Mouse (Mus musculus) lung, adult 2 months (tissue): ENCODE measurements around the gene Hoxd13. TPM values are rescaled to one million over a fixed set of nuclear protein-coding genes. Genes with fewer than 3 reads are reported as not detected.

Experiments used
- DNase-seq: peaks from one replicate; pipeline ENCODE4 v3.0.0; 2022
- H3K4me1 ChIP-seq: fragments of 200-500 bp; 2 replicates; pipeline ENCODE4 v1.6.1; 2011; ENCODE audit warnings: low read length; ENCODE audit not compliant: control insufficient read depth, insufficient read depth
- H3K4me3 ChIP-seq: fragments of 200-500 bp; replicated peaks from 2 replicates; pipeline ENCODE3; 2011; ENCODE audit warnings: low read depth, mild to moderate bottlenecking, control low read depth, low read length; ENCODE audit errors: extremely low read depth
- CTCF ChIP-seq: fragments of 200-500 bp; IDR thresholded peaks from 2 replicates; pipeline ENCODE4 v1.5.1; 2011; ENCODE audit warnings: mild to moderate bottlenecking, low read length, control low read depth; ENCODE audit not compliant: insufficient read depth
- POLR2A ChIP-seq: fragments of 200-500 bp; IDR thresholded peaks from 2 replicates; pipeline ENCODE4 v1.6.1; 2011; ENCODE audit warnings: low read depth, mild to moderate bottlenecking, control low read depth, low read length, borderline replicate concordance; ENCODE audit errors: extremely low read depth
- WGBS: fragments of 180-500 bp; shearing (Covaris S2); methylation state at CpG from one replicate; pipeline ENCODE4 v1.1.7; 2018; 5-methylcytosine and 5-hydroxymethylcytosine counted together
- polyA plus RNA-seq: library from polyadenylated mRNA; depleted of rRNA; stranded (reverse); fragments of >200 nt; gene quantifications from 2 replicates; pipeline ENCODE4 v1.2.3, GENCODE M21; 2012; rRNA removed

Gene Hoxd13
- polyA plus RNA-seq, 1 experiment: 0.04 TPM

- no peaks in the 10 kb centered on the region for H3K4me1 ChIP-seq
- H3K4me3 ChIP-seq: no peak within 1 kb of the TSS
- no peak for TF ChIP-seq POLR2A
- TF ChIP-seq CTCF: no peak
- 3% methylated on average over 65 of the region's 65 CpGs for WGBS
- DNase-seq: no peak
Measured at GRCm38 (mm10) chr2:74711721-74712621, 43.9 kb downstream of the Hoxd13 start, which contains the start of the genes Hoxd3 and Hoxd4. Gene Hoxd3 (plus strand): TSS chr2:74711927. Gene Hoxd4 (plus strand): TSS chr2:74711929.

- no peak overlapping the region for H3K4me3 ChIP-seq
- WGBS: 11% methylated on average over 19 of the region's 19 CpGs
Measured at GRCm38 (mm10) chr2:74713239-74714150, 45.4 kb downstream of the Hoxd13 start.

GRCm38 (mm10) chr2:74714156-74714789, 46.2 kb downstream of the Hoxd13 start:
- WGBS: 16% methylated on average over 18 of the region's 18 CpGs

More at GRCm38 (mm10) chr2:74713239-74714150, 45.4 kb downstream of the Hoxd13 start:
- DNase-seq: no peak
- no peaks in the 10 kb centered on the region for H3K4me1 ChIP-seq
- TF ChIP-seq POLR2A: no peak

GRCm38 (mm10) chr2:74714881-74715280, 46.8 kb downstream of the Hoxd13 start:
- TF ChIP-seq POLR2A: no peak
- no peak for TF ChIP-seq CTCF
- 4% methylated on average over 14 of the region's 14 CpGs for WGBS
- no peak for DNase-seq
- no peak overlapping the region for H3K4me3 ChIP-seq
- no peaks in the 10 kb centered on the region for H3K4me1 ChIP-seq

More at GRCm38 (mm10) chr2:74714156-74714789, 46.2 kb downstream of the Hoxd13 start:
- TF ChIP-seq CTCF (no peak), POLR2A (no peak)
- Histone ChIP-seq H3K4me1 (no peaks in the 10 kb centered on the region), H3K4me3 (no peak overlapping the region)
- no peak for DNase-seq

GRCm38 (mm10) chr2:74715504-74716241, 47.6 kb downstream of the Hoxd13 start:
- H3K4me3 ChIP-seq: peak overlapping the region; percentile 18
- DNase-seq: peak; percentile 70
- TF ChIP-seq CTCF (peak; percentile 84), POLR2A (no peak)
- H3K4me1 ChIP-seq: no peaks in the 10 kb centered on the region
- WGBS: 5% methylated on average over 26 of the region's 26 CpGs

- Histone ChIP-seq H3K4me3 (no peak overlapping the region), H3K4me1 (no peaks in the 10 kb centered on the region)
- no peak for DNase-seq
- no peak for TF ChIP-seq CTCF
- no peak for TF ChIP-seq POLR2A
- 24% methylated on average over 2 of the region's 2 CpGs for WGBS
Measured at GRCm38 (mm10) chr2:74720384-74720783, 52.3 kb downstream of the Hoxd13 start.

- TF ChIP-seq CTCF: no peak
- TF ChIP-seq POLR2A: no peak
- H3K4me1 ChIP-seq: no peaks in the 10 kb centered on the region
- H3K4me3 ChIP-seq: no peak overlapping the region
- WGBS: 27% methylated on average over 5 of the region's 5 CpGs
- DNase-seq: no peak
Measured at GRCm38 (mm10) chr2:74720955-74721491, 52.9 kb downstream of the Hoxd13 start.

Other genes with a start within 250 kb of the Hoxd13 start
- 5.5 and 6.2 TPM in 2 replicates for gene Lnpk, start 88.9 kb upstream of the Hoxd13 start, polyA plus RNA-seq
- gene Evx2, start 8.8 kb upstream of the Hoxd13 start, polyA plus RNA-seq: not detected in 2 replicates
- gene Hoxd12, start 6.7 kb downstream of the Hoxd13 start, polyA plus RNA-seq: not detected in 2 replicates
- gene Hoxd11, start 11.2 kb downstream of the Hoxd13 start, polyA plus RNA-seq: 0.24 TPM in 1 of 2 replicates, not detected in the other
- gene Hoxd10, start 23.6 kb downstream of the Hoxd13 start, polyA plus RNA-seq: not detected in 2 replicates
- gene Hoxd9, start 29.4 kb downstream of the Hoxd13 start, polyA plus RNA-seq: 0.43 and 0.75 TPM in 2 replicates
- gene Hoxd8, start 36.3 kb downstream of the Hoxd13 start, polyA plus RNA-seq: 0.49 and 0.67 TPM in 2 replicates
- gene Hoxd3, start 43.6 kb downstream of the Hoxd13 start, polyA plus RNA-seq: 0.09 TPM in 2 replicates
- gene Hoxd4, start 43.6 kb downstream of the Hoxd13 start, polyA plus RNA-seq: 0.63 and 1.4 TPM in 2 replicates
- gene Gm28230, start 58.4 kb downstream of the Hoxd13 start, polyA plus RNA-seq: 0.14 and 0.18 TPM in 2 replicates
- not detected in 2 replicates for gene Hoxd1, start 94.7 kb downstream of the Hoxd13 start, polyA plus RNA-seq
- 31.3 and 37.6 TPM in 2 replicates for gene Mtx2, start 157.5 kb downstream of the Hoxd13 start, polyA plus RNA-seq